8 mouse cellular contexts compared by ENCODE assay signal in the genomic region with DNA sequence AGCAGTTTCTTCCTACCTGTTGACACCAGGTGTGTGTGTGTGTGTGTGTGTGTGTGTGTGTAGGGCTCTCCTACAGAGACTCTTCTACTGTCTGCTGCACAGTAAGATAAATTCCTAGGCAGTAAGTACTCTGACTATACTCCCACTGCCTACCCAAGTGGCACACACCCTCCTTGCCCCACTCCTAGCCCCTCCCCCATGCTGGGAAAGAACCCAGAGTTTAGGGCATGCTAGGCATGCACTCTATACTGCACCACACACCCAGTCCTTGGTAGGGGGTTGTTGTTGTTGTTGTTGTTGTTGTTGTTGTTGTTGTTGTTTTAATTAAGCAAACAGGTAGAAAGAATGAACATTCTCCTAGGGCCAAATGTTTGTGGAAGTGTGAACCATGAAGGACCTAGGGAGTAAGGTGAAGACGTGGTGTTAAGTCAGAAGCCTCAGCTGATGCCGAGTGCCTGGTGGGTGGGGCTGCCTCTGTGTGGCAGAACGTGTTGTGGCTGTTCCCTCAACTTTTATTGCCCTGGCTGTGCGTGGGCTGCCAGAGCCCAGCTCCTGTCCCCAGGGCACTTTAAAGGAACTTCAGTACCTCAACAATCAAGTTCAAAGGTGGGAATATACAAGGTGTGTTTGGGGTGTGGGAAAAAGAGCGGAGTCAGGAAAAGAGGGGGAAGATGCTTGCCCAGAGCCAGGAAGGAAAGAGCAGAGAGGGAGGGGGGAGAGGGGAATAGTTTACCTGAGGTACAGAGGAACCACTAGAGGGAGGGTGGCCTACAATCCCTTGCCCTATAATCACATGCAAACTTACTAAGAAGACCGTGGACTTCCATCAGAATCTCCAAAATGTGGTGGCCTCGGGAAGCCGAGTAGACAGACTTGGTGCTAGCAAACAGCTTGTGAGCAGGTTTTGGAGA.
DNase-seq lines count a peak whose midpoint lies in the region; ATAC-seq and TF ChIP-seq lines count a peak whose summit lies in the region.

No protein-coding gene starts in this region.

- H3K79me3 ChIP-seq in C2C12 (ENCODE audit: low read depth) = no peaks in the 10 kb centered on the region

- intact Hi-C loops in heart, adult 2 months (cut with DNase I) = no loop called here
- intact Hi-C loops in heart, postnatal 36 days (cut with DNase I) = no loop called here

- ATAC-seq in kidney, embryonic 14.5 days (ENCODE audit: low FRiP score, low TSS enrichment) = peak; percentile 63; the same call in 1 of the 2 replicates
- ATAC-seq in lung, embryonic 16.5 days (ENCODE audit: low read depth) = peak; percentile 89

- no peak overlapping the region for H3K4me3 ChIP-seq in heart, adult 2 months
- no peak overlapping the region for H3K4me3 ChIP-seq in C2C12 (ENCODE audit: insufficient read depth, poor library complexity, severe bottlenecking)
- H3K4me3 ChIP-seq in kidney, embryonic 14.5 days (ENCODE audit: low read length) = no peak overlapping the region
- no peak overlapping the region for H3K4me3 ChIP-seq in lung, embryonic 16.5 days (ENCODE audit: low read length)
- H3K4me3 ChIP-seq in forebrain, embryonic 10.5 days = no peak overlapping the region

- H3K27ac ChIP-seq in heart, adult 2 months = peak overlapping the region; percentile 36
- H3K27ac ChIP-seq in kidney, embryonic 14.5 days (ENCODE audit: low read depth, low read length) = no peak overlapping the region
- peak overlapping the region; percentile 83 for H3K27ac ChIP-seq in lung, embryonic 16.5 days (ENCODE audit: low read length)
- H3K27ac ChIP-seq in forebrain, embryonic 10.5 days = no peak overlapping the region

- 41% methylated on average over 8 of the region's 8 CpGs for WGBS in heart, adult 2 months
- 34% methylated on average over 8 of the region's 8 CpGs for WGBS in kidney, embryonic 14.5 days
- 31% methylated on average over 8 of the region's 8 CpGs for WGBS in lung, embryonic 16.5 days
- 69% methylated on average over 8 of the region's 8 CpGs for WGBS in forebrain, embryonic 10.5 days

- no peaks in the 10 kb centered on the region for H3K36me3 ChIP-seq in heart, adult 2 months (ENCODE audit: control insufficient read depth, insufficient read depth, low read length)
- H3K36me3 ChIP-seq in C2C12 (ENCODE audit: control insufficient read depth, insufficient read depth) = no peaks in the 10 kb centered on the region
- no peaks in the 10 kb centered on the region for H3K36me3 ChIP-seq in kidney, embryonic 14.5 days (ENCODE audit: control insufficient read depth, insufficient read depth, low read length)
- no peaks in the 10 kb centered on the region for H3K36me3 ChIP-seq in lung, embryonic 16.5 days (ENCODE audit: control insufficient read depth, insufficient read depth, low read length)
- H3K36me3 ChIP-seq in forebrain, embryonic 10.5 days (replicated peaks) = no peaks in the 10 kb centered on the region

- H3K9me3 ChIP-seq in kidney, embryonic 14.5 days (ENCODE audit: control insufficient read depth, low read length) = no peaks in the 10 kb centered on the region
- no peaks in the 10 kb centered on the region for H3K9me3 ChIP-seq in lung, embryonic 16.5 days (ENCODE audit: control insufficient read depth, low read length)
- H3K9me3 ChIP-seq in forebrain, embryonic 10.5 days = no peaks in the 10 kb centered on the region

- H3K27me3 ChIP-seq in heart, adult 2 months (ENCODE audit: control insufficient read depth, insufficient read depth, low read length) = no peaks in the 10 kb centered on the region
- no peaks in the 10 kb centered on the region for H3K27me3 ChIP-seq in C2C12 (ENCODE audit: control insufficient read depth, insufficient read depth, insufficient read length)
- H3K27me3 ChIP-seq in kidney, embryonic 14.5 days (ENCODE audit: control insufficient read depth, insufficient read depth, low read length) = no peaks in the 10 kb centered on the region
- no peaks in the 10 kb centered on the region for H3K27me3 ChIP-seq in lung, embryonic 16.5 days (ENCODE audit: control insufficient read depth, insufficient read depth, low read depth, low read length)
- peaks cover 9% of the 10 kb centered on the region; the same call in 1 of the 2 replicates for H3K27me3 ChIP-seq in forebrain, embryonic 10.5 days (ENCODE audit: poor library complexity, severe bottlenecking)

- H3K4me2 ChIP-seq in kidney, embryonic 14.5 days (replicated peaks; ENCODE audit: low read depth, low read length) = no peak overlapping the region
- H3K4me2 ChIP-seq in lung, embryonic 16.5 days (ENCODE audit: low read depth, low read length) = no peak overlapping the region

- TF ChIP-seq POLR2A in heart, adult 2 months (IDR thresholded peaks at IDR 0.05; ENCODE audit: insufficient read depth, low read depth, low read length) = no peak

- no peak overlapping the region for H3K9ac ChIP-seq in heart, adult 2 months (ENCODE audit: low read depth, low read length)
- H3K9ac ChIP-seq in kidney, embryonic 14.5 days (ENCODE audit: low read depth, low read length) = no peak overlapping the region
- no peak overlapping the region for H3K9ac ChIP-seq in lung, embryonic 16.5 days (ENCODE audit: low read length)

- no peak overlapping the region for H3ac ChIP-seq in C2C12 (ENCODE audit: control insufficient read depth, insufficient read length, low read depth)

- H3K4me1 ChIP-seq in heart, adult 2 months (ENCODE audit: control insufficient read depth, insufficient read depth, low read length) = no peaks in the 10 kb centered on the region
- H3K4me1 ChIP-seq in kidney, embryonic 14.5 days (ENCODE audit: control insufficient read depth, insufficient read depth, low read length) = no peaks in the 10 kb centered on the region; the same call in 1 of the 2 replicates
- peaks cover 16% of the 10 kb centered on the region for H3K4me1 ChIP-seq in lung, embryonic 16.5 days (replicated peaks; ENCODE audit: control insufficient read depth, insufficient read depth, low read length)
- H3K4me1 ChIP-seq in forebrain, embryonic 10.5 days = no peaks in the 10 kb centered on the region

- no peak for DNase-seq in heart, adult 2 months
- DNase-seq in heart, postnatal 36 days = no peak
- no peak for DNase-seq in left cerebral cortex, adult 18-20 months (ENCODE audit: low spot score in 2 of 2)
- no peak for DNase-seq in forebrain, embryonic 10.5 days (ENCODE audit: extremely low spot score, low spot score)
- no peak for DNase-seq in urinary bladder, postnatal 25 days (ENCODE audit: low spot score)

- TF ChIP-seq CTCF in heart, adult 2 months (IDR thresholded peaks at IDR 0.05) = peak; percentile 31; the same call in 1 of the 2 replicates
- no peak for TF ChIP-seq CTCF in C2C12 (IDR thresholded peaks at IDR 0.05; ENCODE audit: control insufficient read depth, insufficient read depth, insufficient read length)

- no peak for TF ChIP-seq EP300 in heart, adult 2 months (IDR thresholded peaks at IDR 0.05; ENCODE audit: insufficient read depth, low read depth, low read length)

- H3K79me2 ChIP-seq in heart, adult 2 months (replicated peaks; ENCODE audit: control insufficient read depth, insufficient read depth, low read length) = no peaks in the 10 kb centered on the region
- H3K79me2 ChIP-seq in C2C12 (ENCODE audit: control insufficient read depth, insufficient read depth) = no peaks in the 10 kb centered on the region

TF ChIP-seq in C2C12, 6 proteins besides CTCF, POLR2A, EP300 and RAD21:
- TF ChIP-seq MYOD1 (IDR thresholded peaks at IDR 0.05; ENCODE audit: control insufficient read depth, insufficient read length, low read depth) = peak; percentile 12
- TF ChIP-seq FOSL1 (IDR thresholded peaks at IDR 0.05; ENCODE audit: insufficient read depth, low read length, poor library complexity, severe bottlenecking) = no peak

Comparison
In these comparisons a context has a peak if more than half of its experiments do, and no peak if none do; other contexts are left out.
1. H3K27ac ChIP-seq: peak in heart, adult 2 months (single experiment) and lung, embryonic 16.5 days (single experiment); none in kidney, embryonic 14.5 days (single experiment) and forebrain, embryonic 10.5 days (single experiment).